Mouse (Mus musculus) splenic B cell, adult 2 months (primary cell): ENCODE results near the gene Ninj1.

Experiments
- DNase-seq: peaks from one replicate; pipeline ENCODE4 v3.0.0-alpha.2; 2011; ENCODE audit warnings: low read depth, low spot score
- H3K27me3 ChIP-seq: 2 replicates; pipeline ENCODE4 v1.6.1; 2012; ENCODE audit warnings: mild to moderate bottlenecking, low read length, moderate library complexity, mixed read lengths; ENCODE audit not compliant: control insufficient read depth, poor library complexity, insufficient read depth, severe bottlenecking
- H3K36me3 ChIP-seq: 2 replicates; pipeline ENCODE4 v1.6.1; 2012; ENCODE audit warnings: mild to moderate bottlenecking, low read length, moderate library complexity, mixed read lengths; ENCODE audit not compliant: control insufficient read depth, poor library complexity, insufficient read depth, severe bottlenecking

Ninj1 gene

GRCm38 (mm10) chr13:49183161-49183560 lies 4.1 kb upstream of the Ninj1 start:
- Histone ChIP-seq H3K27me3 (no peaks in the 10 kb centered on the region), H3K36me3 (no peaks in the 10 kb centered on the region)
- DNase-seq, result no peak

GRCm38 (mm10) chr13:49183646-49184045 lies 3.6 kb upstream of the Ninj1 start:
- Histone ChIP-seq H3K27me3 (no peaks in the 10 kb centered on the region), H3K36me3 (no peaks in the 10 kb centered on the region)
- no peak for DNase-seq

- Histone ChIP-seq H3K27me3 (no peaks in the 10 kb centered on the region), H3K36me3 (no peaks in the 10 kb centered on the region)
- DNase-seq, result no peak
Observed at GRCm38 (mm10) chr13:49186798-49187287, 442 bp upstream of the Ninj1 start.

- Histone ChIP-seq H3K36me3 (no peaks in the 10 kb centered on the region), H3K27me3 (no peaks in the 10 kb centered on the region)
- peak; percentile 35 for DNase-seq
Observed at GRCm38 (mm10) chr13:49188219-49188965, 1.1 kb downstream of the Ninj1 start.

- Histone ChIP-seq H3K36me3 (no peaks in the 10 kb centered on the region), H3K27me3 (no peaks in the 10 kb centered on the region)
- no peak for DNase-seq
Observed at GRCm38 (mm10) chr13:49188966-49189360, 1.7 kb downstream of the Ninj1 start.

- DNase-seq, result no peak
- Histone ChIP-seq H3K27me3 (no peaks in the 10 kb centered on the region), H3K36me3 (no peaks in the 10 kb centered on the region)
Observed at GRCm38 (mm10) chr13:49189970-49190870, 2.9 kb downstream of the Ninj1 start.

- no peaks in the 10 kb centered on the region for H3K27me3 ChIP-seq
- no peaks in the 10 kb centered on the region for H3K36me3 ChIP-seq
- no peak for DNase-seq
Observed at GRCm38 (mm10) chr13:49190876-49191672, 3.8 kb downstream of the Ninj1 start.

GRCm38 (mm10) chr13:49191673-49192035 lies 4.4 kb downstream of the Ninj1 start:
- H3K27me3 ChIP-seq, result no peaks in the 10 kb centered on the region
- no peaks in the 10 kb centered on the region for H3K36me3 ChIP-seq
- no peak for DNase-seq

- H3K36me3 ChIP-seq, result no peaks in the 10 kb centered on the region
- H3K27me3 ChIP-seq, result no peaks in the 10 kb centered on the region
- DNase-seq, result no peak
Observed at GRCm38 (mm10) chr13:49192156-49192855, 5.0 kb downstream of the Ninj1 start.

- Histone ChIP-seq H3K27me3 (no peaks in the 10 kb centered on the region), H3K36me3 (no peaks in the 10 kb centered on the region)
- no peak for DNase-seq
Observed at GRCm38 (mm10) chr13:49193650-49194049, 6.4 kb downstream of the Ninj1 start.

- H3K27me3 ChIP-seq, result no peaks in the 10 kb centered on the region
- no peak for DNase-seq
Observed at GRCm38 (mm10) chr13:49194811-49195210, 7.5 kb downstream of the Ninj1 start.

GRCm38 (mm10) chr13:49195651-49196050 lies 8.4 kb downstream of the Ninj1 start:
- DNase-seq, result no peak
- H3K27me3 ChIP-seq, result no peaks in the 10 kb centered on the region

More at GRCm38 (mm10) chr13:49194811-49195210, 7.5 kb downstream of the Ninj1 start:
- no peaks in the 10 kb centered on the region for H3K36me3 ChIP-seq

GRCm38 (mm10) chr13:49196211-49196610 lies 8.9 kb downstream of the Ninj1 start:
- no peak for DNase-seq
- H3K27me3 ChIP-seq, result no peaks in the 10 kb centered on the region
- no peaks in the 10 kb centered on the region for H3K36me3 ChIP-seq

More at GRCm38 (mm10) chr13:49195651-49196050, 8.4 kb downstream of the Ninj1 start:
- H3K36me3 ChIP-seq, result no peaks in the 10 kb centered on the region

- no peaks in the 10 kb centered on the region for H3K36me3 ChIP-seq
- DNase-seq, result peak; percentile 48
Observed at GRCm38 (mm10) chr13:49196766-49197165, 9.5 kb downstream of the Ninj1 start.

More at GRCm38 (mm10) chr13:49196766-49197165, 9.5 kb downstream of the Ninj1 start:
- no peaks in the 10 kb centered on the region for H3K27me3 ChIP-seq
